Mouse (Mus musculus) lung, postnatal 0 days (tissue): ENCODE measurements around the gene Cd22.

Experiments used
- CTCF ChIP-seq: IDR thresholded peaks from 2 replicates; pipeline ENCODE4 v1.5.1; 2016; ENCODE audit warnings: antibody characterized with exemption, mild to moderate bottlenecking
- EP300 ChIP-seq: IDR thresholded peaks from 2 replicates; pipeline ENCODE4 v1.6.1; 2016; ENCODE audit warnings: antibody characterized with exemption, mild to moderate bottlenecking, control low read depth

- TF ChIP-seq CTCF (no peak), EP300 (no peak)
Observed at GRCm38 (mm10) chr7:30884047-30884446, 3.9 kb upstream of the Cd22 start.
